Mouse (Mus musculus) T-helper 17 cell (primary cell): ENCODE data around the gene Hist1h3a.
"Not testable (repeated sequence)": the region's sequence is repeated elsewhere in the genome, so short reads cannot be mapped to it uniquely, and the experiment has no call there.

Experiments
- in situ Hi-C, 2 experiments: fragments of 300-600 bp; cut with MboI, MseI; formaldehyde crosslinking; loops; 1 replicate in 1 of 2; 2 replicates in 1 of 2; pipeline ENCODE4 v1.15.1; 2025; ENCODE audit warnings: high pct_unique_total_duplicates in 2 of 2

Hist1h3a gene

DNA sequence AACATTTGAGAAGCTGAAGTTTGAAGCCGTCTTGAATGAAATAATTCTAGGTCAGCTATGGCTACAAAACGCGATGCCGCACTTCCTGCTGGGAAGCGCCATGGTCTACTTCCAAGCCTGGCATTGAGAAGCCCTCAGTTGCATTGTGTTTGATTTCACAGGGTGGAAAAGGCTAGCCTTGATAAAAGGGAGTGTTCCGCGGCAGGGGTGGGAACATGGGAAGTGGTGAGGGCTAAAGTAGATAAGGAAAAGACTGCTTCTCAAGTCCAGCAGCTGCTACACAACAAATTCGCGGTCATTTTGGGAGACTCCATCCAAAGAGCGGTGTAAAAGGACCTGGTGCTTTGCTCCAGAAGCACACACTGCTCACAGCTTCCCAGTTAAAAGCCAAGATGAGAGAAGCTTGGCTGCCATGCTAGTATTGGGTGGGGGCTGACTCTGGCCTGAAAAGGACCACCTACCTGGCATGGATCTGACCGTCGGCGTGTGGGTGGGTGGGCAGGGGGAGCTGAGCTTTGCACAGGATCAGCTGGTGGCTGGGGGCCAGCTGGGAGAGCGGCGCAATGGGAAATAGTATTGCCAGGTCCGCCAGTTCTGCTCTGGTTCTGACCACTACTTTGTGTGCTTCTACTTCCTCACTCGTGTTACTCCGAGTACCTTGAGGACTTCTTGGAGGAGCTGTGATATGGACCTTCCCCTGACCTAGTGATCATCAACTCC lies 33.6 kb downstream of the Hist1h3a start:
- in situ Hi-C loops: loop anchor here in 1 of 2 experiments (5.0 kb wide), 1 partner anchor 96 kb away; no protein-coding TSS in a partner anchor

DNA sequence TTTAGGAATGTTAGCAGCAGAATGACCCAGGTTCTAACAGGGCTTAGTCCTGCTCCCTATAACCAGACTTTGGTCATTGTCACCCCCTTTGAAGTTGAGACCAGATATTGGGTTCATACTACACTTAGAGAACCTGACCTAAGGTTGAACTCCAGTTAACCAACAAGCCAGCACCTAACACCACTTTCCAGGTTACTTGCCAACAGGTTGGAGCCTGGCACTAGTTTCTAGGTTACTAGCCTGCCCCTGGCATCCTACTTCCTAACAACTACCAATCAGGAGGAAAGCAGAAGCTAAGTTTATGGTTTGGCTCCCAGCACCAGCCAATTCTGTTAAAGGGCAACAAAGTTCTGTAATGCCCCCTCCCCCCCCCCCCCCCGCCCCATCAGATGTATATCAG lies 37.0 kb downstream of the Hist1h3a start:
- in situ Hi-C loops: loop anchor here in 1 of 2 experiments (5.0 kb wide), 1 partner anchor 93 kb away; no protein-coding TSS in a partner anchor

- in situ Hi-C loops: no loop called here
These were observed 37.9 kb downstream of the Hist1h3a start for GRCm38 (mm10) chr13:23724239-23724638.

DNA sequence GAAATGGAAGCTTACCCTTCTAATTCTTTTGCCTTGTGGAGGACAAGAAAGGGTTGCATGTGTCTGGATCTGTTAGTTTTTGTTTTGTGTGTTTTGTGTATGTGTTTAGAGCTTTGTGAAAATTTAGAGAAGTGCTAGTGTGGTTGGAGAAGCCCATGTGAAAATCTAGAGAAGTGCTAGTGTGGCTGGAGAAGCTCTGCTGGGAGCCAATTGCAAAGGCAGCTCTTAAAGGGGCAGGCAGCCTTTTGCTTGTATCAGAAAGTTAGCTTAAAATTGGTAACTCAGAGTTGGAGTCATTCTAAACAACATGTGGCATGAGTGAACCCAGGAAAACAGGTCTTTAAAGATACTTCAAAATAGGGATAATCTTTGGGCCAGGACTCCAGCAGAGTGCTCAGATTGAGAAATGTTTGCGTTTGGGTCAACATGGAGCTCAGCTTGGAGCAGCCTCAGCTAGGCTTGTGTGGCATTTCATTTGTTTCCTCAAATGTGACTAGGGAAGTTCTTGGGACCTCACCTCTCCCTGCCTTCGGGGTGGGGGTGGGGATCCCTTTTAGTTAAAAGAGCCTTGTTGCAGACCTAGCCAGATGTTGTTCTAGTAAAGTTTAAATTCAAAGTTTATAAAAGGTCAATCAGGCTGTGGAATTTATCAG lies 44.5 kb downstream of the Hist1h3a start:
- in situ Hi-C loops: not testable (repeated sequence)

GRCm38 (mm10) chr13:23717176-23717575 lies 45.0 kb downstream of the Hist1h3a start:
- in situ Hi-C loops: no loop called here

DNA sequence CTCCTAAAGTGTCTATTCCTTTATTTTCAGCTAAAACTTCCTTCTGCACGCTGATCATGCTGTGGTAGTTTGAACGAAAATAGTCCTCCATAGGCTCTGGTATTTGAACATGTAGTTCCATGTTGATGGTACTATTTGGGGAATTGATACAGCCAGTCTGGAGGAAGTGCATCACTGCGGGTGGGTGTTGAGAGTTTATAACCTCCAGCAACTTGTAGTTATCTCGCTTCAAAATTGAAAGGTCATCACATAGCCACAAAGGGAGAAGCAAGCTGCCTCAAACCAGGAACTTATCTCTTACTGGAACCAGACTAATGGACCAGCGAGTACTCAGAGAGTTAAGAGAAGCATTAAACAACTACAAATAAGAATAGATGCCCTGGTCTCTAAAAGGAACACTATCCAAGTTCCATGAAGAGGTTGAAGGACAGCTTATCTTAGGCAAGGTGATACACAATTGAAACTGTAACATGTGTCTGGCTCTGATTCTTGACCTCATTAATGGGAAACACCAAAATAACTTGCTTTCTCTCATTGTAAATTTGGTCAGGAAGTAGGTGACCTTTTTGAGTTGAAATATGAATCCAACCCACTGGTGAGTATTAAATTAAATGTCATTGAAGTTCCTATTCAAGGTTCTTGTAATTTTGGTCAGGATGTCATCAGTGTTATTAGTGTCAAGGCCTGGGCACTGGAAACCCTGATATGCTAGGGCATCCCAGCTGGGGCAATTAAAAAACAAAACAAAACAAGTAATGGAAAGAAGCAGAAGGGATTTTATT lies 45.7 kb downstream of the Hist1h3a start:
- in situ Hi-C loops: no loop called here
